22 mouse cellular contexts compared by ENCODE assay signal in genomic region chr9:52105423-52105822, GRCm38 (mm10). TPM values are rescaled to one million over a fixed set of nuclear protein-coding genes. Genes with fewer than 3 reads are reported as not detected.
DNase-seq lines count a peak whose midpoint lies in the region; ATAC-seq lines count a peak whose summit lies in the region.
"Had no signal": no experiment of that assay in that cellular context is flagged by ENCODE, and none has a peak within 500 bp of the region (broad histone marks: within the 10 kb centered on the region; RNA-seq: fewer than 3 reads in every experiment).

No protein-coding gene starts in this region.

- H3K27ac ChIP-seq in midbrain, embryonic 10.5 days (replicated peaks), result no peak overlapping the region
- H3K27ac ChIP-seq: hindbrain, embryonic 12.5 days; layer of hippocampus, adult 2 months had no signal

- H3K4me1 ChIP-seq in midbrain, embryonic 10.5 days, result peaks cover 10% of the 10 kb centered on the region

- no peak overlapping the region for H3K4me3 ChIP-seq in midbrain, embryonic 10.5 days
- H3K4me3 ChIP-seq: hindbrain, embryonic 12.5 days; layer of hippocampus, adult 2 months had no signal

- H3K9me3 ChIP-seq in midbrain, embryonic 10.5 days (replicated peaks), result no peaks in the 10 kb centered on the region
- H3K9me3 ChIP-seq: hindbrain, embryonic 12.5 days had no signal

- peak; percentile 74 for DNase-seq in heart, adult 11 months
- no peak for DNase-seq in heart, postnatal 36 days
- peak; percentile 73 for DNase-seq in ovary, adult 18-20 months (ENCODE audit: low spot score)
- no peak for DNase-seq in ovary, postnatal 36 days (ENCODE audit: low spot score)
- peak; percentile 79 for DNase-seq in adrenal gland, adult 8-10 months
- peak; percentile 25 for DNase-seq in skeletal muscle tissue, adult 2 months (ENCODE audit: low read depth, low spot score)
- DNase-seq in midbrain, embryonic 10.5 days (ENCODE audit: low spot score), result no peak
- DNase-seq: B cell, adult 2 months; cerebellum, adult 11-12 months; cerebellum, postnatal 25 days; embryo, embryonic 11 days; forebrain, postnatal 0 days; heart, postnatal 10 days; kidney, adult 2 months; kidney, postnatal 10 days; left cerebral cortex, postnatal 4 days; lung, embryonic 14.5 days; right cerebral cortex, postnatal 4 days; thymus, postnatal 4 days had no signal

- no peak for ATAC-seq in cerebellum, adult (ENCODE audit: insufficient number of reproducible peaks, low FRiP score, low TSS enrichment)
- ATAC-seq: forebrain, postnatal 0 days had no signal

- no peaks in the 10 kb centered on the region for H3K27me3 ChIP-seq in midbrain, embryonic 10.5 days (ENCODE audit: low read depth, poor library complexity, severe bottlenecking)
- H3K27me3 ChIP-seq: hindbrain, embryonic 12.5 days had no signal

- intact Hi-C loops in heart, postnatal 36 days (cut with DNase I), result no loop called here

- WGBS in midbrain, embryonic 10.5 days, result 91% methylated on average over 6 of the region's 6 CpGs

- H3K36me3 ChIP-seq in midbrain, embryonic 10.5 days, result peaks cover 5% of the 10 kb centered on the region
- H3K36me3 ChIP-seq: hindbrain, embryonic 12.5 days had no signal

RNA-seq across cellular contexts. Expression of gene Rdx, which starts 58.5 kb away (rescaled TPM):
- total RNA-seq in heart, postnatal 36 days (2021), result 10 to 100 TPM; 90.7 to 91.9 TPM
- total RNA-seq in adrenal gland, adult 8-10 months (2022), result 100 to 1,000 TPM; 112 to 126 (median 123) TPM
- polyA plus RNA-seq in midbrain, embryonic 10.5 days (2016; fragmentation: Nextera tagmentation; extraction: Ambion mirVana), result 159 and 160 TPM in 2 replicates

Comparison
In these comparisons a context has a peak if more than half of its experiments do, and no peak if none do; other contexts are left out.
1. DNase-seq: peak in heart, adult 11 months (single experiment), ovary, adult 18-20 months (single experiment), adrenal gland, adult 8-10 months (single experiment) and skeletal muscle tissue, adult 2 months (single experiment); none in heart, postnatal 36 days (0 of 2), ovary, postnatal 36 days (single experiment) and midbrain, embryonic 10.5 days (single experiment).